Mouse (Mus musculus) midbrain, embryonic 11.5 days (tissue): ENCODE results near the gene Cnih3. TPM values are rescaled to one million over a fixed set of nuclear protein-coding genes. Genes with fewer than 3 reads are reported as not detected.
A peak's percentile ranks its signal among the peaks of the same experiment; 100 is the strongest.

ENCODE experiments used
- ATAC-seq: fragments of 200-750 bp; cut with Nextera tagmentation; 2 replicates; pipeline ENCODE4 v1.8.0; 2017; ENCODE audit warnings: moderate TSS enrichment, moderate library complexity; ENCODE audit not compliant: low FRiP score
- DNase-seq: peaks from one replicate; pipeline ENCODE4 v3.0.0; 2015; ENCODE audit warnings: low spot score; ENCODE audit errors: missing footprints
- H3K27ac ChIP-seq: fragments of 300-500 bp; sonication (generic); 2 replicates; pipeline ENCODE4 v1.5.1; 2014; ENCODE audit warnings: low read depth, low read length
- H3K27me3 ChIP-seq: fragments of 300-500 bp; sonication (generic); 2 replicates; pipeline ENCODE4 v1.6.1; 2014; ENCODE audit warnings: mild to moderate bottlenecking, low read length, moderate library complexity, mixed read lengths; ENCODE audit not compliant: control insufficient read depth, insufficient read depth
- H3K36me3 ChIP-seq: fragments of 300-500 bp; sonication (generic); 2 replicates; pipeline ENCODE4 v1.6.1; 2014; ENCODE audit warnings: mild to moderate bottlenecking, low read length, moderate library complexity, mixed read lengths; ENCODE audit not compliant: control insufficient read depth, insufficient read depth
- H3K4me1 ChIP-seq: fragments of 300-500 bp; sonication (generic); 2 replicates; pipeline ENCODE4 v1.6.1; 2014; ENCODE audit warnings: low read length; ENCODE audit not compliant: control insufficient read depth, insufficient read depth
- H3K4me2 ChIP-seq: fragments of 300-500 bp; sonication (generic); 2 replicates; pipeline ENCODE4 v1.6.1; 2014; ENCODE audit warnings: mild to moderate bottlenecking, moderate library complexity
- H3K4me3 ChIP-seq: fragments of 300-500 bp; sonication (generic); 2 replicates; pipeline ENCODE4 v1.5.1; 2014; ENCODE audit warnings: low read depth, low read length
- H3K9ac ChIP-seq: fragments of 300-500 bp; sonication (generic); 2 replicates; pipeline ENCODE4 v1.6.1; 2014; ENCODE audit warnings: low read length
- H3K9me3 ChIP-seq: fragments of 300-500 bp; sonication (generic); 2 replicates; pipeline ENCODE4 v1.6.1; 2016; ENCODE audit warnings: low read length; ENCODE audit not compliant: control insufficient read depth
- WGBS: fragments of 180-500 bp; shearing (Covaris S2); extraction: QIAGEN DNeasy Blood & Tissue Kit; methylation state at CpG from one replicate; pipeline ENCODE4 v1.1.7; 2014; 5-methylcytosine and 5-hydroxymethylcytosine counted together
- polyA plus RNA-seq: library from polyadenylated mRNA; unstranded; fragments of >200 nt; fragmentation: Nextera tagmentation; extraction: Ambion mirVana; gene quantifications from 2 replicates; pipeline ENCODE4 v1.2.1, GENCODE M21; 2014

Cnih3 gene
- polyA plus RNA-seq, 1 experiment from 2014 or later, result 1.3 TPM

DNA sequence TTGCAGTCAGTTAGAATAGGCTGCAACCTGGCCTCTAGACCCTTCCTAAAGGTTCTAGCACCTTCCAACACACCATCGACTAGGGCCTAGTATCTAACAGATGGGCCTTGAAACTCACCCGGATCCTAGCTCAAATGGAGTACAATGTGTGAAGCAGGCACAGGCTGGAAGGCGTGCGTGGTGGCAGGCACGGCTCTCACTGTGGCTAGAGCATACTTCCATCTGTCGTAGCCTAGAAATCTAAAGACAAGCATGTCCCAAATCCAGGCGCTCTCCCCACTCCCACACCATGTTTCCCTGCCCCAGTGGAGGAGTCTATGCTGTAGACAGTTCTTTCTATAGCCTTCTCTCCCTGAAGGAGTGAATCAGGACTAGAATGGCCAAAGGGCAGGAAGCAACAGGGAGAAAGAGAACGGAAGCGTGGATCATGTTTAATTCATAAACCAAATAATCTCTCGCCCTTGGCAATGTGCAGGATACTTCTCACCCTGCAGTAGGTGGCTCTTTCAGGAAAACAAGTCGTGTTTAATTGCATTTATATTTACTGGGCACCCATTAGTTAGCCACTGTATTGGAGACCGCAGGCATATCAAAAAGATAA, 29.1 kb downstream of the Cnih3 start:
- no peak for ATAC-seq
- H3K27ac ChIP-seq, result no peak overlapping the region
- no peaks in the 10 kb centered on the region for H3K9me3 ChIP-seq
- H3K27me3 ChIP-seq, result no peaks in the 10 kb centered on the region
- no peaks in the 10 kb centered on the region; the same call in 1 of the 2 replicates for H3K4me1 ChIP-seq
- H3K4me2 ChIP-seq, result no peak overlapping the region
- no peak overlapping the region for H3K9ac ChIP-seq
- WGBS, result 78% methylated on average over 12 of the region's 12 CpGs
- no peaks in the 10 kb centered on the region for H3K36me3 ChIP-seq
- peak; percentile 80 for DNase-seq
- H3K4me3 ChIP-seq, result no peak overlapping the region

- WGBS, result 88% methylated on average over 2 of the region's 2 CpGs
- DNase-seq, result peak; percentile 44
- H3K9ac ChIP-seq, result no peak overlapping the region
Measured at GRCm38 (mm10) chr1:181389264-181389663, 36.8 kb downstream of the Cnih3 start.

DNA sequence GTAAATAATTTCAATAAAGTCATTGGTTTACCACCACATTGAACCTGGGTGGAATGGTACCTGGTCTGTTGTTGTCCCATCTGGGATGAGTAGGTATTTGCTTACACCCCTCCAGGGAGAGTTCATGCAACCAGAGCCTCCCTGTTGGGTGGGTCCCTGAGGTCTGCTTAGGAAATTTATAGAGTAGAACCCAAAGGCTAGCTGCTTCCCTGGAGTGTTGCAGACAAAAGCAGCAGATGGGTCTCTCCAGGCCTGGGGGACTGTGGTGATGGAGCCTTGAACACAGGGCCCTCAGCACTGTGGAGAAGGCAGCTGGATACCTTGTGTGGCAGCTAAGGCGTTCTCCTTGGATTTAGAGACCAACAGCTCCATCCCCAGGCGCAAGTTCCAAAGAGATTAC, 40.1 kb downstream of the Cnih3 start:
- Histone ChIP-seq H3K4me2 (no peak overlapping the region), H3K27me3 (no peaks in the 10 kb centered on the region), H3K36me3 (no peaks in the 10 kb centered on the region), H3K9me3 (no peaks in the 10 kb centered on the region; the same call in 1 of the 2 replicates), H3K4me3 (no peak overlapping the region), H3K9ac (no peak overlapping the region), H3K4me1 (no peaks in the 10 kb centered on the region), H3K27ac (no peak overlapping the region)
- DNase-seq, result no peak
- WGBS, result 89% methylated on average over 2 of the region's 2 CpGs
- ATAC-seq, result no peak

More at GRCm38 (mm10) chr1:181389264-181389663, 36.8 kb downstream of the Cnih3 start:
- H3K4me1 ChIP-seq, result no peaks in the 10 kb centered on the region; the same call in 1 of the 2 replicates
- ATAC-seq, result no peak
- no peak overlapping the region for H3K27ac ChIP-seq
- no peaks in the 10 kb centered on the region; the same call in 1 of the 2 replicates for H3K9me3 ChIP-seq
- H3K4me3 ChIP-seq, result no peak overlapping the region
- no peaks in the 10 kb centered on the region for H3K27me3 ChIP-seq
- no peaks in the 10 kb centered on the region for H3K36me3 ChIP-seq
- H3K4me2 ChIP-seq, result no peak overlapping the region

DNA sequence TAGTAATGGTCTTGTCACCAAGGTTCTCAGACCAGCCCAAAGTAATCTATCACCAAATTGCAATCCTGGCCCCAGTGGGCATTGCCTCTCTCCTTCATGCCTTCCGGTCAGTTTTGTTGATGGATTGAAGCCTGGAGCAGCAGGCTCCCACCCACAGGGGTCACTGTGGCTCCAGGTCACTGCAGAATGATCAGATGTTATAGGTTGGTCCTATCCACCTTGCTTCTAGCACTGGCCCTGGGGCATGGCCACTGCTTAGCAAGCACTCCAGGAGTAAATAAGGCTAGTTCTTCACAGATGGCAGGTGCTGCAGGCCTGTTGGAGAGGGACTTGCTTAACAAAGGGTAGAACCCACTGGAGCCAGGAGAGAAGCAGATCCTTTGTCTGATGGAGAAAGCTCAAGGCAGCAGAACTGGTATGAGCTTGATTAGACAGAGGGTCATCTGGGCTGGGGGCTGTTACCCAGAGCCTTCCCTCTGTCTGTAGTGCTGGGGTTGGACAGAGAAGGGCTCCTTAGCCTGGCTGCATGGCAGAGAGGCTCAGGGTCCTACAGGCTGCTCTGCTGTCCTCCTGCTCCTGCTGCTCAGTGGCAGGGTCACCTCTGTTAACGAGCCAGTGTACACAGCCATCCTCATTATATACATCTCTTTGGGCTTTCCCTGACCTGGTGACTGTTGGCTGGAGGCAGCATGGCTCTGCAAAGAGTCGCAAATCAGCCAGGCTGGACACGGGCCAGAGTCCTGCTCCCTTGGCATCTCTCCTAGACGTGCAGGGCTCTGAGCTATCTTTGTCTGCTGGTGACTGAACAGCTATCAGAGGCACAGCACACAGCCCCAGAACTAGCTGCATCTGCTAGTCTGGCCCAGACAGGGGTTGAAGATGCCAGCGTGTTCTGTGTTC, 41.1 kb downstream of the Cnih3 start:
- H3K4me3 ChIP-seq, result no peak overlapping the region
- WGBS, result 73% methylated on average over 6 of the region's 6 CpGs
- H3K4me2 ChIP-seq, result no peak overlapping the region
- no peaks in the 10 kb centered on the region for H3K27me3 ChIP-seq
- no peaks in the 10 kb centered on the region for H3K36me3 ChIP-seq
- H3K27ac ChIP-seq, result no peak overlapping the region
- no peak overlapping the region for H3K9ac ChIP-seq
- no peaks in the 10 kb centered on the region; the same call in 1 of the 2 replicates for H3K9me3 ChIP-seq
- H3K4me1 ChIP-seq, result no peaks in the 10 kb centered on the region
- DNase-seq (peak; percentile 73), ATAC-seq (no peak)

DNA sequence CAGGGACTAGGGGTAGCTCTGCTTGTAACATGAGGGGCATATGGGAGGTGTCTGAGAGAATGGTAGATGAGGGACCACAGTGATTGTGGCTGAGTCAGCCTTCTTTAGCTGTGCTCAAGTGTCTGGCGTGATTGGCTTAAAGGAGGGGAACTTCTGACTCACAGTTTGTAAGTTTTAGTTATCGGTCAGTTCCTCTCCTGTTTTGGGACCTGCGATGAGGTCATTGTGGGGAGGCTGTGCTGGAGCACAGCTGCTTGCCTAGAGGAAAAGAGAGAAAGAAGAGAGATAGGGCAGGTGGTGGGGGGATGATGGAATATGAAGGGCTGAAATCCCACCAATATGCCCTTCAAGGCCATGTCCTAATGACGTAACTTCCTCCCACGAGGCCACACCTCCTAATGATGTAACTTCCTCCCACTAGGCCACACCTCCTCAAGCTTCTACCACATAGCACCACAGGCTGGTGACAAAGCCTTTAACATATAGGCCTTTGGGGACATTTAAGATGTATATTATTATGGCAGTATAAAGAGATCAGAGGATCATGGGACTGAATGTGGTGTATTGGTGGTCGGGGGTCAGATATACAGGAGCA, 42.9 kb downstream of the Cnih3 start:
- no peak overlapping the region for H3K9ac ChIP-seq
- WGBS, result 87% methylated on average over 6 of the region's 6 CpGs
- H3K27me3 ChIP-seq, result no peaks in the 10 kb centered on the region
- ATAC-seq, result no peak
- H3K27ac ChIP-seq, result no peak overlapping the region
- no peaks in the 10 kb centered on the region for H3K36me3 ChIP-seq
- no peak for DNase-seq
- no peak overlapping the region for H3K4me2 ChIP-seq
- H3K9me3 ChIP-seq, result no peaks in the 10 kb centered on the region
- H3K4me3 ChIP-seq, result no peak overlapping the region
- H3K4me1 ChIP-seq, result no peaks in the 10 kb centered on the region

GRCm38 (mm10) chr1:181399179-181399578, 46.8 kb downstream of the Cnih3 start:
- H3K36me3 ChIP-seq, result no peaks in the 10 kb centered on the region
- H3K27ac ChIP-seq, result no peak overlapping the region
- no peaks in the 10 kb centered on the region for H3K4me1 ChIP-seq
- DNase-seq, result no peak
- no peak for ATAC-seq
- WGBS, result 90% methylated on average over 3 of the region's 3 CpGs
- H3K4me3 ChIP-seq, result no peak overlapping the region
- no peak overlapping the region for H3K4me2 ChIP-seq
- H3K27me3 ChIP-seq, result no peaks in the 10 kb centered on the region
- no peaks in the 10 kb centered on the region for H3K9me3 ChIP-seq
- no peak overlapping the region for H3K9ac ChIP-seq

DNA sequence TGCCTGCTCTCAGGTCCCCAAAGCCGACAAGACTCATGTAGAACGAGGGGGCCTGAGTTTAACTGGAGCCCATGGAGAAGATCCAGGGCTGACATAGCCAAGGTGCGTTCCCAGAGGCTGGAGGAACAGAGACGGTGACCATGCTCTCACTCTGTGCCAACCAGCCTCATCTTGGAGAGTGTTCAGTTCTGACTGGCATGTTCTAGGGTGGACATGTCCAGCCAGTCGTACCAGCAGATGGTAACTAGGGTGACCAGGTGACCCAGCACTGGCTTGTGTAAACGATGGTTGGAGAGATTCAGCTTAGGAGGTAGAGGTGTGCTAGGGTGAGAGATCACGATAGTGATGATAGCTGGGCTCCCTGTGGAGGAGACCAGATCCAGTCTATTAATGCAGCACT, 50.6 kb downstream of the Cnih3 start:
- Histone ChIP-seq H3K36me3 (no peaks in the 10 kb centered on the region), H3K4me3 (no peak overlapping the region), H3K4me2 (no peak overlapping the region), H3K9ac (no peak overlapping the region), H3K27ac (no peak overlapping the region), H3K4me1 (no peaks in the 10 kb centered on the region), H3K9me3 (no peaks in the 10 kb centered on the region), H3K27me3 (no peaks in the 10 kb centered on the region)
- 84% methylated on average over 7 of the region's 7 CpGs for whole genome bisulfite sequencing
- ATAC-seq (no peak), DNase-seq (no peak)

- Histone ChIP-seq H3K27ac (no peak overlapping the region), H3K27me3 (no peaks in the 10 kb centered on the region), H3K9ac (no peak overlapping the region), H3K9me3 (no peaks in the 10 kb centered on the region), H3K4me2 (no peak overlapping the region), H3K4me1 (peaks cover 9% of the 10 kb centered on the region), H3K36me3 (no peaks in the 10 kb centered on the region), H3K4me3 (no peak overlapping the region)
- DNase-seq (no peak), ATAC-seq (no peak)
- WGBS, result 88% methylated on average over 11 of the region's 11 CpGs
Measured at GRCm38 (mm10) chr1:181407281-181407680, 54.9 kb downstream of the Cnih3 start.
